Mouse (Mus musculus): ENCODE data around the gene Akap2. TPM values are rescaled to one million over a fixed set of nuclear protein-coding genes. Genes with fewer than 3 reads are reported as not detected.

Akap2 gene
- polyA plus RNA-seq, 1 experiment: 19.3 TPM

- Histone ChIP-seq H3K36me3 (ENCODE audit: control insufficient read depth, insufficient read depth) (peaks cover 4% of the 10 kb centered on the region), H3K4me3 (peak overlapping the region; percentile 1), H3K4me2 (ENCODE audit: low read depth) (peak overlapping the region; percentile 89), H3K79me2 (ENCODE audit: control insufficient read depth, insufficient read depth) (peaks cover 59% of the 10 kb centered on the region), H3K27me3 (ENCODE audit: control insufficient read depth, insufficient read depth, insufficient read length) (no peaks in the 10 kb centered on the region), H3ac (ENCODE audit: control insufficient read depth, insufficient read length) (no peak overlapping the region)
- TF ChIP-seq POLR2A (IDR thresholded peaks at IDR 0.05; ENCODE audit: insufficient read length, low read depth) (no peak), E2F4 (IDR thresholded peaks at IDR 0.05; ENCODE audit: insufficient read depth) (no peak), MAX (IDR thresholded peaks at IDR 0.05; ENCODE audit: low read depth) (no peak), MYOD1 (IDR thresholded peaks at IDR 0.05; ENCODE audit: control insufficient read depth in 1 of 3, insufficient read length in 2 of 3, low read depth in 2 of 3) (no peak), POLR2AphosphoS2 (IDR thresholded peaks at IDR 0.05; ENCODE audit: insufficient read length, low read depth) (no peak)
Observed at GRCm38 (mm10) chr4:57797548-57798285, 80.3 kb downstream of the Akap2 start.

- H3K36me3 ChIP-seq (ENCODE audit: control insufficient read depth, insufficient read depth): peaks cover 4% of the 10 kb centered on the region
- no peak overlapping the region for H3ac ChIP-seq (ENCODE audit: control insufficient read depth, insufficient read length)
- H3K4me3 ChIP-seq: peak overlapping the region; percentile 1
- H3K27me3 ChIP-seq (ENCODE audit: control insufficient read depth, insufficient read depth, insufficient read length): no peaks in the 10 kb centered on the region
- peak in 2 of 3 experiments; percentile 3 to 19 for TF ChIP-seq MYOD1 (IDR thresholded peaks at IDR 0.05; ENCODE audit: control insufficient read depth in 1 of 3, insufficient read length in 2 of 3, low read depth in 2 of 3)
- TF ChIP-seq MAX (IDR thresholded peaks at IDR 0.05; ENCODE audit: low read depth): no peak
- TF ChIP-seq TCF12 (IDR thresholded peaks at IDR 0.05; ENCODE audit: insufficient read depth, poor library complexity, severe bottlenecking): no peak
- TF ChIP-seq POLR2A (IDR thresholded peaks at IDR 0.05; ENCODE audit: insufficient read length, low read depth): peak; percentile 61
- TF ChIP-seq CEBPB (IDR thresholded peaks at IDR 0.05; ENCODE audit: insufficient read depth, poor library complexity, severe bottlenecking): peak; percentile 1; the same call in 1 of the 2 replicates
- no peak for TF ChIP-seq SRF (IDR thresholded peaks at IDR 0.05; ENCODE audit: control insufficient read depth, insufficient read length, low read depth)
- TF ChIP-seq MYOG (IDR thresholded peaks at IDR 0.05; ENCODE audit: control insufficient read depth in 1 of 3, insufficient read depth in 1 of 3, insufficient read length in 2 of 3, low read depth in 2 of 3): peak in 1 of 3 experiments; percentile 35
- H3K79me2 ChIP-seq (ENCODE audit: control insufficient read depth, insufficient read depth): peaks cover 51% of the 10 kb centered on the region
- peak overlapping the region; percentile 89 for H3K4me2 ChIP-seq (ENCODE audit: low read depth)
Observed at GRCm38 (mm10) chr4:57798286-57799018, 81.0 kb downstream of the Akap2 start.

- H3K36me3 ChIP-seq (ENCODE audit: control insufficient read depth, insufficient read depth): peaks cover 4% of the 10 kb centered on the region
Observed at GRCm38 (mm10) chr4:57799297-57799696, 81.8 kb downstream of the Akap2 start.

GRCm38 (mm10) chr4:57801239-57801638, 83.8 kb downstream of the Akap2 start:
- Histone ChIP-seq H3K27me3 (ENCODE audit: control insufficient read depth, insufficient read depth, insufficient read length) (no peaks in the 10 kb centered on the region), H3K79me2 (ENCODE audit: control insufficient read depth, insufficient read depth) (peaks cover 48% of the 10 kb centered on the region), H3K4me2 (ENCODE audit: low read depth) (no peak overlapping the region), H3K4me3 (no peak overlapping the region), H3ac (ENCODE audit: control insufficient read depth, insufficient read length) (no peak overlapping the region), H3K36me3 (ENCODE audit: control insufficient read depth, insufficient read depth) (peaks cover 4% of the 10 kb centered on the region)
- no peak for TF ChIP-seq REST (IDR thresholded peaks at IDR 0.05; ENCODE audit: insufficient read depth, insufficient read length)
- TF ChIP-seq USF1 (IDR thresholded peaks at IDR 0.05; ENCODE audit: low read depth): no peak
- no peak for TF ChIP-seq TCF3 (IDR thresholded peaks at IDR 0.05; ENCODE audit: insufficient read length, low read depth)
- TF ChIP-seq MYOD1 (IDR thresholded peaks at IDR 0.05; ENCODE audit: control insufficient read depth in 1 of 3, insufficient read length in 2 of 3, low read depth in 2 of 3): no peak
- no peak for TF ChIP-seq MAX (IDR thresholded peaks at IDR 0.05; ENCODE audit: low read depth)
- no peak for TF ChIP-seq E2F4 (IDR thresholded peaks at IDR 0.05; ENCODE audit: insufficient read depth)
- no peak for TF ChIP-seq TCF12 (IDR thresholded peaks at IDR 0.05; ENCODE audit: insufficient read depth, poor library complexity, severe bottlenecking)
- no peak for TF ChIP-seq POLR2AphosphoS2 (IDR thresholded peaks at IDR 0.05; ENCODE audit: insufficient read length, low read depth)
- no peak for TF ChIP-seq SRF (IDR thresholded peaks at IDR 0.05; ENCODE audit: control insufficient read depth, insufficient read length, low read depth)
- no peak for TF ChIP-seq CEBPB (IDR thresholded peaks at IDR 0.05; ENCODE audit: insufficient read depth, poor library complexity, severe bottlenecking)
- TF ChIP-seq POLR2A (IDR thresholded peaks at IDR 0.05; ENCODE audit: insufficient read length, low read depth): no peak
- no peak for TF ChIP-seq MYOG (IDR thresholded peaks at IDR 0.05; ENCODE audit: control insufficient read depth in 1 of 3, insufficient read depth in 1 of 3, insufficient read length in 2 of 3, low read depth in 2 of 3)

More at GRCm38 (mm10) chr4:57799297-57799696, 81.8 kb downstream of the Akap2 start:
- Histone ChIP-seq H3K79me2 (ENCODE audit: control insufficient read depth, insufficient read depth) (peaks cover 43% of the 10 kb centered on the region), H3K4me2 (ENCODE audit: low read depth) (peak overlapping the region; percentile 89), H3ac (ENCODE audit: control insufficient read depth, insufficient read length) (no peak overlapping the region), H3K4me3 (no peak overlapping the region), H3K27me3 (ENCODE audit: control insufficient read depth, insufficient read depth, insufficient read length) (no peaks in the 10 kb centered on the region)
- TF ChIP-seq REST (IDR thresholded peaks at IDR 0.05; ENCODE audit: insufficient read depth, insufficient read length) (no peak), TCF3 (IDR thresholded peaks at IDR 0.05; ENCODE audit: insufficient read length, low read depth) (no peak), MYOG (IDR thresholded peaks at IDR 0.05; ENCODE audit: control insufficient read depth in 1 of 3, insufficient read depth in 1 of 3, insufficient read length in 2 of 3, low read depth in 2 of 3) (no peak), CEBPB (IDR thresholded peaks at IDR 0.05; ENCODE audit: insufficient read depth, poor library complexity, severe bottlenecking) (no peak), MYOD1 (IDR thresholded peaks at IDR 0.05; ENCODE audit: control insufficient read depth in 1 of 3, insufficient read length in 2 of 3, low read depth in 2 of 3) (no peak), E2F4 (IDR thresholded peaks at IDR 0.05; ENCODE audit: insufficient read depth) (no peak), TCF12 (IDR thresholded peaks at IDR 0.05; ENCODE audit: insufficient read depth, poor library complexity, severe bottlenecking) (no peak), SRF (IDR thresholded peaks at IDR 0.05; ENCODE audit: control insufficient read depth, insufficient read length, low read depth) (no peak), MAX (IDR thresholded peaks at IDR 0.05; ENCODE audit: low read depth) (no peak), POLR2A (IDR thresholded peaks at IDR 0.05; ENCODE audit: insufficient read length, low read depth) (no peak), POLR2AphosphoS2 (IDR thresholded peaks at IDR 0.05; ENCODE audit: insufficient read length, low read depth) (no peak), USF1 (IDR thresholded peaks at IDR 0.05; ENCODE audit: low read depth) (no peak)
